Mouse (Mus musculus): ENCODE results near the gene Sirt6. TPM values are rescaled to one million over a fixed set of nuclear protein-coding genes. Genes with fewer than 3 reads are reported as not detected.

Sirt6 gene
- total RNA-seq, 1 experiment, result 14.5 TPM

GRCm38 (mm10) chr10:81605974-81606751, 21.4 kb downstream of the Sirt6 start, which contains the start of gene BC025920:
TSS of gene BC025920 (plus strand) at chr10:81606270.
- peaks cover 4% of the 10 kb centered on the region; the same call in 1 of the 2 replicates for H3K36me3 ChIP-seq (ENCODE audit: control insufficient read depth, insufficient read depth, low read length, poor library complexity, severe bottlenecking)
- peak within 1 kb of the TSS; percentile 89 for H3K27ac ChIP-seq (ENCODE audit: insufficient read depth, low read depth, low read length, poor library complexity, severe bottlenecking)
- no peaks in the 10 kb centered on the region for H3K9me3 ChIP-seq (ENCODE audit: control insufficient read depth, insufficient read depth, low read depth, low read length)
- peak; percentile 95 for DNase-seq (ENCODE audit: low read depth, low spot score)
- in situ Hi-C loops (cut with MboI; ENCODE audit: low sequenced_read_pairs in 2 of 2, unreplicated experiment in 2 of 2), result no loop called here
- H3K9ac ChIP-seq (ENCODE audit: insufficient read depth, low read depth, low read length, poor library complexity, severe bottlenecking), result peak within 1 kb of the TSS; percentile 85
- H3K4me1 ChIP-seq (ENCODE audit: control insufficient read depth in 2 of 2, insufficient read depth in 2 of 2, low read length in 2 of 2, poor library complexity in 1 of 2), result peaks cover 0 to 11% of the 10 kb centered on the region in 2 experiments; a peak in 1 of 4 replicates
- H3K4me3 ChIP-seq (ENCODE audit: insufficient read depth in 1 of 2, low read depth in 1 of 2, low read length in 2 of 2, poor library complexity in 1 of 2, severe bottlenecking in 1 of 2), result peak within 1 kb of the TSS; percentile 71 to 72
- TF ChIP-seq HCFC1 (IDR thresholded peaks at IDR 0.05; ENCODE audit: borderline replicate concordance, insufficient read depth, low read length) (peak; percentile 38; the same call in 1 of the 2 replicates), MAFK (IDR thresholded peaks at IDR 0.05; ENCODE audit: insufficient read depth, low read depth, low read length) (no peak), ZNF384 (IDR thresholded peaks at IDR 0.05; ENCODE audit: low read depth, low read length) (peak; percentile 77), ZC3H11A (IDR thresholded peaks at IDR 0.05; ENCODE audit: borderline replicate concordance, low read depth, low read length) (no peak), CHD2 (IDR thresholded peaks at IDR 0.05; ENCODE audit: low read depth, low read length) (peak; percentile 78)

GRCm38 (mm10) chr10:81605666-81605973, 22.0 kb downstream of the Sirt6 start:
- no peak overlapping the region for H3K27ac ChIP-seq (ENCODE audit: insufficient read depth, low read depth, low read length, poor library complexity, severe bottlenecking)
- no peak for TF ChIP-seq CHD2 (IDR thresholded peaks at IDR 0.05; ENCODE audit: low read depth, low read length)
- no peak for TF ChIP-seq ZNF384 (IDR thresholded peaks at IDR 0.05; ENCODE audit: low read depth, low read length)
- no peak for TF ChIP-seq HCFC1 (IDR thresholded peaks at IDR 0.05; ENCODE audit: borderline replicate concordance, insufficient read depth, low read length)
- no peak for TF ChIP-seq MAFK (IDR thresholded peaks at IDR 0.05; ENCODE audit: insufficient read depth, low read depth, low read length)
- TF ChIP-seq ZC3H11A (IDR thresholded peaks at IDR 0.05; ENCODE audit: borderline replicate concordance, low read depth, low read length), result no peak

DNA sequence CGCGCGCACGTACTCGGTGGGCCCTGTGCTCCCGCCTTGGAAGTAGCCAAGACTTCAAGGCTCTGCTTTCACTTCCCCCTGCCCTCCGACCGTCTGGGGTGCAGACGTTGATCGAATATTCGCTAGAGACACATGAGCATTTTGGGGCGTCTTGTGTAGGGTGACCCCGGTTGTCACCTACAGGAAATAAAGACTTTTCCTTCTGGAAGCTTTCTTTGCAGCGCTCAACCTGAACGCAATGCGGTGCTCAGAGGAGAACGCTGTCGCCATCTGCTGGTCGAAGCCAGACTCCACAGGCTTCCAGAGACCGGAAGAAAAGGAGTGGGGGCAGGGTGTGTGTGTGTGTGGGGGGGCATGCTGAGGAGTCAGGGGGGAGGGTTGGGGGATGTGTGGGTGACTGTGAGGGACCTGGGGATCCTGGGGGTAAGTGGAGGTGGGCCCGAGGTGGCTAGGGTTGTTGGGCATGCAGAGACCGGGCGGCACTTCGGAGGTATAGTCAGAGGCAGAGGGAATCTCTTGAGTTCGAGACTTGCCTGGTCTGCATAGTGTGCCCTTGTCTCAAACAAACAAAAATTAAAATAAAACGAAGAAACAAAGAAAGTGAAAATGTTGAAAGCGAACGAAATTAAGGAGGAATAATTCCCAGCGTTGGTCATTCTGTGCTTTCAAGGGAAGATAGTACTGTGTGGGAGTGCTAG, 22.5 kb downstream of the Sirt6 start:
- Histone ChIP-seq H3K4me3 (ENCODE audit: insufficient read depth in 1 of 2, low read depth in 1 of 2, low read length in 2 of 2, poor library complexity in 1 of 2, severe bottlenecking in 1 of 2) (peak overlapping the region; percentile 52 to 71), H3K36me3 (ENCODE audit: control insufficient read depth, insufficient read depth, low read length, poor library complexity, severe bottlenecking) (peaks cover 4% of the 10 kb centered on the region; the same call in 1 of the 2 replicates), H3K27ac (ENCODE audit: insufficient read depth, low read depth, low read length, poor library complexity, severe bottlenecking) (no peak overlapping the region; the same call in 1 of the 2 replicates), H3K4me1 (ENCODE audit: control insufficient read depth in 2 of 2, insufficient read depth in 2 of 2, low read length in 2 of 2, poor library complexity in 1 of 2) (peaks cover 0 to 11% of the 10 kb centered on the region in 2 experiments; a peak in 3 of 4 replicates), H3K9ac (ENCODE audit: insufficient read depth, low read depth, low read length, poor library complexity, severe bottlenecking) (peak overlapping the region; percentile 63; the same call in 1 of the 2 replicates), H3K9me3 (ENCODE audit: control insufficient read depth, insufficient read depth, low read depth, low read length) (no peaks in the 10 kb centered on the region)
- peak; percentile 86 for DNase-seq (ENCODE audit: low read depth, low spot score)
- TF ChIP-seq CHD2 (IDR thresholded peaks at IDR 0.05; ENCODE audit: low read depth, low read length) (peak; percentile 41; the same call in 1 of the 2 replicates), MAFK (IDR thresholded peaks at IDR 0.05; ENCODE audit: insufficient read depth, low read depth, low read length) (no peak)
- in situ Hi-C loops (cut with MboI; ENCODE audit: low sequenced_read_pairs in 2 of 2, unreplicated experiment in 2 of 2), result no loop called here

More at GRCm38 (mm10) chr10:81605666-81605973, 22.0 kb downstream of the Sirt6 start:
- in situ Hi-C loops (cut with MboI; ENCODE audit: low sequenced_read_pairs in 2 of 2, unreplicated experiment in 2 of 2), result no loop called here
- peaks cover 0 to 11% of the 10 kb centered on the region in 2 experiments; a peak in 2 of 4 replicates for H3K4me1 ChIP-seq (ENCODE audit: control insufficient read depth in 2 of 2, insufficient read depth in 2 of 2, low read length in 2 of 2, poor library complexity in 1 of 2)
- H3K9ac ChIP-seq (ENCODE audit: insufficient read depth, low read depth, low read length, poor library complexity, severe bottlenecking), result peak overlapping the region; percentile 63; the same call in 1 of the 2 replicates
- H3K36me3 ChIP-seq (ENCODE audit: control insufficient read depth, insufficient read depth, low read length, poor library complexity, severe bottlenecking), result peaks cover 4% of the 10 kb centered on the region; the same call in 1 of the 2 replicates
- H3K4me3 ChIP-seq (ENCODE audit: insufficient read depth in 1 of 2, low read depth in 1 of 2, low read length in 2 of 2, poor library complexity in 1 of 2, severe bottlenecking in 1 of 2), result peak overlapping the region; percentile 52 to 71
- DNase-seq (ENCODE audit: low read depth, low spot score), result no peak
- no peaks in the 10 kb centered on the region for H3K9me3 ChIP-seq (ENCODE audit: control insufficient read depth, insufficient read depth, low read depth, low read length)

GRCm38 (mm10) chr10:81604019-81604967, 23.3 kb downstream of the Sirt6 start:
- peak overlapping the region; percentile 63; the same call in 1 of the 2 replicates for H3K9ac ChIP-seq (ENCODE audit: insufficient read depth, low read depth, low read length, poor library complexity, severe bottlenecking)
- H3K4me1 ChIP-seq (ENCODE audit: control insufficient read depth in 2 of 2, insufficient read depth in 2 of 2, low read length in 2 of 2, poor library complexity in 1 of 2), result peaks cover 0 to 18% of the 10 kb centered on the region in 2 experiments
- peak overlapping the region; percentile 46 to 61 for H3K4me3 ChIP-seq (ENCODE audit: insufficient read depth in 1 of 2, low read depth in 1 of 2, low read length in 2 of 2, poor library complexity in 1 of 2, severe bottlenecking in 1 of 2)
- H3K27ac ChIP-seq (ENCODE audit: insufficient read depth, low read depth, low read length, poor library complexity, severe bottlenecking), result no peak overlapping the region
- DNase-seq (ENCODE audit: low read depth, low spot score), result no peak
- H3K9me3 ChIP-seq (ENCODE audit: control insufficient read depth, insufficient read depth, low read depth, low read length), result no peaks in the 10 kb centered on the region
- H3K36me3 ChIP-seq (ENCODE audit: control insufficient read depth, insufficient read depth, low read length, poor library complexity, severe bottlenecking), result peaks cover 4% of the 10 kb centered on the region; the same call in 1 of the 2 replicates
- TF ChIP-seq MAFK (IDR thresholded peaks at IDR 0.05; ENCODE audit: insufficient read depth, low read depth, low read length), result no peak
- no peak for TF ChIP-seq HCFC1 (IDR thresholded peaks at IDR 0.05; ENCODE audit: borderline replicate concordance, insufficient read depth, low read length)
- TF ChIP-seq CHD2 (IDR thresholded peaks at IDR 0.05; ENCODE audit: low read depth, low read length), result no peak
- no peak for TF ChIP-seq ZNF384 (IDR thresholded peaks at IDR 0.05; ENCODE audit: low read depth, low read length)
- TF ChIP-seq ZC3H11A (IDR thresholded peaks at IDR 0.05; ENCODE audit: borderline replicate concordance, low read depth, low read length), result no peak
- in situ Hi-C loops (cut with MboI; ENCODE audit: low sequenced_read_pairs in 2 of 2, unreplicated experiment in 2 of 2), result no loop called here
